7 mouse cellular contexts compared by ENCODE assay signal in the genomic region with DNA sequence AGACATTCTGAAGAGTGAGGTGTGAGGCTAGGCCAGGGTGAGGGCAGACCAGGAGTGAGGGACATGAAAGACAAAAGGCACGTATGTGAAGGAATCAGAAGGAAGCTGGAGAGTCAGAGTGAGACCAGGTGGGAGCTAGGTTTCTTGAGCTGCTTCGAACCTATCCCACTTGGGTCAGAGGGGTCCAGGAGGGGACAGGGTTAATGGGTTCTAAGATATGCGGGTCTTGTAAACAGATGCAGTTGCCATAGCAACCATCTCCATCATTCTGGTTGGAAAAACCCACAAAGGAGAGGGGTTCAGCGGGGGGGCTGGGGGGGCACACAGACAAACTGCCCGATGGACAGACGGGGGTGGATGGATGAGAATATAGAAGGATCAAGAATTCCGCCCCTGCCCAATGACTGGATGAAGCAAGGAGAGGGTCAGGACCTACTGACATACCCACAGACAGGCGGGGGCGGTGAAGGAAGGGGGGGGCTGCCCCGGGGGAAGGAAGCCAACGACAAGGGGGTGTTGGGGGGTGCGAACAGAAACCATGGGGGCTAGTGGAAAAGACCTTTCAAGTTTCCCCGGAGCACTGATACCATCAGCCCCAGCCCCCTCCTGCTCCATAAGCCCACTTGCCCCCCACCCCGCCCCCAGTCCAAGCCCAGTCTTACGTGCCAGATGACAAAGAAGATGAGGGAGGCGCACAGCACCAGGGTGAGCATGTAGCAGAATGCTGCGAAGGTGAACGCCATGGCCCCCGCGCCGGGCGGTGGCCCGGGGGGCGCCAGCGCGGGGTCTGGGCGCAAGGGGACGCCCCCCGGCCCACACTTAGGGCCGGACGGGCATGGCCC. TPM values are rescaled to one million over a fixed set of nuclear protein-coding genes. Genes with fewer than 3 reads are reported as not detected.
DNase-seq lines count a peak whose midpoint lies in the region; ATAC-seq and TF ChIP-seq lines count a peak whose summit lies in the region.

No protein-coding gene starts in this region.

- no peak; the same call in 1 of the 2 replicates for ATAC-seq in lung, embryonic 16.5 days (ENCODE audit: low read depth)
- ATAC-seq in limb, embryonic 13.5 days (ENCODE audit: low FRiP score, low read depth), result peak; percentile 13; the same call in 1 of the 2 replicates

- H3K4me2 ChIP-seq in lung, embryonic 16.5 days (ENCODE audit: low read depth, low read length), result peak overlapping the region; percentile 99
- H3K4me2 ChIP-seq in limb, embryonic 13.5 days (replicated peaks), result peak overlapping the region; percentile 98

- no peak for TF ChIP-seq POLR2A in small intestine, adult 2 months (IDR thresholded peaks at IDR 0.05; ENCODE audit: low read depth, low read length)

- peak overlapping the region; percentile 57 for H3K4me3 ChIP-seq in lung, embryonic 16.5 days (ENCODE audit: low read length)
- H3K4me3 ChIP-seq in forebrain, embryonic 10.5 days, result peak overlapping the region; percentile 70
- H3K4me3 ChIP-seq in limb, embryonic 13.5 days, result peak overlapping the region; percentile 74
- peak overlapping the region; percentile 41 for H3K4me3 ChIP-seq in small intestine, adult 2 months (ENCODE audit: low read depth, low read length)

- H3K9ac ChIP-seq in lung, embryonic 16.5 days (ENCODE audit: low read length), result peak overlapping the region; percentile 72
- H3K9ac ChIP-seq in limb, embryonic 13.5 days, result peak overlapping the region; percentile 96

- intact Hi-C loops in gastrocnemius, postnatal 36 days (cut with DNase I), result no loop called here

- H3K4me1 ChIP-seq in lung, embryonic 16.5 days (replicated peaks; ENCODE audit: control insufficient read depth, insufficient read depth, low read length), result peaks cover 12% of the 10 kb centered on the region
- H3K4me1 ChIP-seq in forebrain, embryonic 10.5 days, result peaks cover 71% of the 10 kb centered on the region
- H3K4me1 ChIP-seq in limb, embryonic 13.5 days, result peaks cover 56% of the 10 kb centered on the region
- H3K4me1 ChIP-seq in small intestine, adult 2 months (ENCODE audit: control insufficient read depth, insufficient read depth, insufficient read length, low read length), result peaks cover 5% of the 10 kb centered on the region; the same call in 1 of the 2 replicates

- H3K9me3 ChIP-seq in lung, embryonic 16.5 days (ENCODE audit: control insufficient read depth, low read length), result no peaks in the 10 kb centered on the region
- no peaks in the 10 kb centered on the region for H3K9me3 ChIP-seq in forebrain, embryonic 10.5 days
- no peaks in the 10 kb centered on the region for H3K9me3 ChIP-seq in limb, embryonic 13.5 days

- DNase-seq in lung, postnatal 14 days, result no peak
- no peak for DNase-seq in forebrain, embryonic 10.5 days (ENCODE audit: extremely low spot score, low spot score)
- DNase-seq in thymus, postnatal 0 days (ENCODE audit: low spot score), result no peak
- no peak for DNase-seq in gastrocnemius, postnatal 36 days

- 4% methylated on average over 27 of the region's 31 CpGs for WGBS in lung, embryonic 16.5 days
- 7% methylated on average over 21 of the region's 31 CpGs for WGBS in forebrain, embryonic 10.5 days
- WGBS in limb, embryonic 13.5 days, result 3% methylated on average over 25 of the region's 31 CpGs
- 10% methylated on average over 30 of the region's 31 CpGs for WGBS in small intestine, adult 2 months

- peaks cover 19% of the 10 kb centered on the region for H3K36me3 ChIP-seq in lung, embryonic 16.5 days (ENCODE audit: control insufficient read depth, insufficient read depth, low read length)
- peaks cover 49% of the 10 kb centered on the region for H3K36me3 ChIP-seq in forebrain, embryonic 10.5 days (replicated peaks)
- H3K36me3 ChIP-seq in limb, embryonic 13.5 days, result peaks cover 46% of the 10 kb centered on the region
- H3K36me3 ChIP-seq in small intestine, adult 2 months (ENCODE audit: control insufficient read depth, insufficient read depth, low read length), result peaks cover 26% of the 10 kb centered on the region

- TF ChIP-seq CTCF in small intestine, adult 2 months (IDR thresholded peaks at IDR 0.05; ENCODE audit: extremely low read depth, insufficient read length, insufficient replicate concordance, low read depth, low read length), result no peak

- H3K27me3 ChIP-seq in lung, embryonic 16.5 days (ENCODE audit: control insufficient read depth, insufficient read depth, low read depth, low read length), result peaks cover 3% of the 10 kb centered on the region; the same call in 1 of the 2 replicates
- peaks cover 26% of the 10 kb centered on the region; the same call in 1 of the 2 replicates for H3K27me3 ChIP-seq in forebrain, embryonic 10.5 days (ENCODE audit: poor library complexity, severe bottlenecking)
- H3K27me3 ChIP-seq in limb, embryonic 13.5 days, result no peaks in the 10 kb centered on the region
- H3K27me3 ChIP-seq in small intestine, adult 2 months (ENCODE audit: control insufficient read depth, insufficient read depth, low read length), result no peaks in the 10 kb centered on the region

- H3K27ac ChIP-seq in lung, embryonic 16.5 days (ENCODE audit: low read length), result no peak overlapping the region
- peak overlapping the region; percentile 92 for H3K27ac ChIP-seq in forebrain, embryonic 10.5 days
- peak overlapping the region; percentile 58; the same call in 1 of the 2 replicates for H3K27ac ChIP-seq in limb, embryonic 13.5 days
- H3K27ac ChIP-seq in small intestine, adult 2 months (ENCODE audit: insufficient read depth, low read depth, low read length), result no peak overlapping the region

RNA-seq across cellular contexts. Expression of gene Cnih2, which starts 0.6 kb away (rescaled TPM):
- 5.6 and 7.0 TPM in 2 replicates for polyA plus RNA-seq in lung, embryonic 16.5 days (2015; fragmentation: Nextera tagmentation; extraction: Ambion mirVana)
- 33.2 and 34.2 TPM in 2 replicates for polyA plus RNA-seq in forebrain, embryonic 10.5 days (2016; fragmentation: Nextera tagmentation; extraction: Ambion mirVana)
- polyA plus RNA-seq in limb, embryonic 13.5 days (2015; fragmentation: Nextera tagmentation; extraction: Ambion mirVana), result 34.5 and 35.2 TPM in 2 replicates
- polyA plus RNA-seq in small intestine, adult 2 months (2012; rRNA removed), result 1.3 and 1.5 TPM in 2 replicates
- polyA plus RNA-seq in thymus, postnatal 0 days (2015; fragmentation: Nextera tagmentation; extraction: Ambion mirVana), result 0.91 and 1.2 TPM in 2 replicates
- total RNA-seq in gastrocnemius, postnatal 36 days (2021), result under 1 TPM in 1 of 2 experiments, not detected in 1; 0.25 TPM

RNA-seq across cellular contexts. Expression of gene Rab1b, which starts 9.1 kb away (rescaled TPM):
- 289 and 295 TPM in 2 replicates for polyA plus RNA-seq in lung, embryonic 16.5 days (2015; fragmentation: Nextera tagmentation; extraction: Ambion mirVana)
- polyA plus RNA-seq in forebrain, embryonic 10.5 days (2016; fragmentation: Nextera tagmentation; extraction: Ambion mirVana), result 253 and 255 TPM in 2 replicates
- 248 and 251 TPM in 2 replicates for polyA plus RNA-seq in limb, embryonic 13.5 days (2015; fragmentation: Nextera tagmentation; extraction: Ambion mirVana)
- 139 and 243 TPM in 2 replicates for polyA plus RNA-seq in small intestine, adult 2 months (2012; rRNA removed)
- 246 and 252 TPM in 2 replicates for polyA plus RNA-seq in thymus, postnatal 0 days (2015; fragmentation: Nextera tagmentation; extraction: Ambion mirVana)
- total RNA-seq in gastrocnemius, postnatal 36 days (2021), result 100 to 1,000 TPM; 103 to 110 TPM

RNA-seq across cellular contexts. Expression of gene Yif1a, which starts 9.4 kb away (rescaled TPM):
- polyA plus RNA-seq in lung, embryonic 16.5 days (2015; fragmentation: Nextera tagmentation; extraction: Ambion mirVana), result 95.3 and 101 TPM in 2 replicates
- polyA plus RNA-seq in forebrain, embryonic 10.5 days (2016; fragmentation: Nextera tagmentation; extraction: Ambion mirVana), result 67.1 and 74.2 TPM in 2 replicates
- polyA plus RNA-seq in limb, embryonic 13.5 days (2015; fragmentation: Nextera tagmentation; extraction: Ambion mirVana), result 88.5 and 94.5 TPM in 2 replicates
- 155 and 252 TPM in 2 replicates for polyA plus RNA-seq in small intestine, adult 2 months (2012; rRNA removed)
- polyA plus RNA-seq in thymus, postnatal 0 days (2015; fragmentation: Nextera tagmentation; extraction: Ambion mirVana), result 65.9 and 75.7 TPM in 2 replicates
- 10 to 100 TPM; 38.2 to 44.7 TPM for total RNA-seq in gastrocnemius, postnatal 36 days (2021)

RNA-seq across cellular contexts. Expression of gene Tmem151a, which starts 12.4 kb away (rescaled TPM):
- polyA plus RNA-seq in lung, embryonic 16.5 days (2015; fragmentation: Nextera tagmentation; extraction: Ambion mirVana), result 3.6 and 3.8 TPM in 2 replicates
- 0.47 and 1.7 TPM in 2 replicates for polyA plus RNA-seq in forebrain, embryonic 10.5 days (2016; fragmentation: Nextera tagmentation; extraction: Ambion mirVana)
- 2.7 TPM in 2 replicates for polyA plus RNA-seq in limb, embryonic 13.5 days (2015; fragmentation: Nextera tagmentation; extraction: Ambion mirVana)
- polyA plus RNA-seq in small intestine, adult 2 months (2012; rRNA removed), result 3.5 and 8.1 TPM in 2 replicates
- 0.32 and 0.33 TPM in 2 replicates for polyA plus RNA-seq in thymus, postnatal 0 days (2015; fragmentation: Nextera tagmentation; extraction: Ambion mirVana)
- under 1 TPM in 1 of 2 experiments, not detected in 1; 0.22 TPM for total RNA-seq in gastrocnemius, postnatal 36 days (2021)

RNA-seq across cellular contexts. Expression of gene Klc2, which starts 20.6 kb away (rescaled TPM):
- 14.6 and 17.0 TPM in 2 replicates for polyA plus RNA-seq in lung, embryonic 16.5 days (2015; fragmentation: Nextera tagmentation; extraction: Ambion mirVana)
- 26.4 and 27.5 TPM in 2 replicates for polyA plus RNA-seq in forebrain, embryonic 10.5 days (2016; fragmentation: Nextera tagmentation; extraction: Ambion mirVana)
- polyA plus RNA-seq in limb, embryonic 13.5 days (2015; fragmentation: Nextera tagmentation; extraction: Ambion mirVana), result 23.6 and 29.0 TPM in 2 replicates
- 11.4 and 19.8 TPM in 2 replicates for polyA plus RNA-seq in small intestine, adult 2 months (2012; rRNA removed)
- polyA plus RNA-seq in thymus, postnatal 0 days (2015; fragmentation: Nextera tagmentation; extraction: Ambion mirVana), result 6.6 and 8.7 TPM in 2 replicates
- 10 to 100 TPM; 53.0 to 56.6 TPM for total RNA-seq in gastrocnemius, postnatal 36 days (2021)

Comparison
In these comparisons a context has a peak if more than half of its experiments do, and no peak if none do; other contexts are left out.
1. H3K27ac ChIP-seq: peak in forebrain, embryonic 10.5 days (single experiment) and limb, embryonic 13.5 days (single experiment); none in lung, embryonic 16.5 days (single experiment) and small intestine, adult 2 months (single experiment).
2. Peak in every context shown above with its lines, with median percentiles within 50 percentile points of each other: H3K4me3 ChIP-seq.